Mouse (Mus musculus) kidney, adult 18-20 months (tissue): ENCODE data around the gene Pdgfa.

ENCODE experiments used
- DNase-seq: peaks from one replicate; pipeline ENCODE4 v3.0.0; 2021

Pdgfa gene

DNA sequence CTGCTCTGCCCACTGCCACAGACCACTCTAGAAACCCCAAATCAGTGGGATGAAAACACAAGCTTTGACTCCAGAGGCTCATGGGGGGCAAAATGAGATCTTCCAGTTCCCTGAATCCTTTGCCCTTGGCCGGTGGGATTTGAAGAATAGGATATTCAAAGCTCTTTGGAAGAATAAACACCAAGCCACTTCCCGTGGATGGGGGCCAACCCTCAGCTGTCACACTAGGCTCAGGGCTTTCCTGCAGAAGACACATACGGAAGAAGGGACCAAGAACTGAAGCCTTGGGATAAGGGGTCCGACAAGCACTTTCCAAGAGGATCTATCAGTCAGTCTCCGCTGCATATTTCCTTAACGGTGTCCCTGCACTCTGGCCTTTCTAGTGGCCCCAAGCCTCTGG, 48.0 kb downstream of the Pdgfa start:
- DNase-seq, result no peak

DNA sequence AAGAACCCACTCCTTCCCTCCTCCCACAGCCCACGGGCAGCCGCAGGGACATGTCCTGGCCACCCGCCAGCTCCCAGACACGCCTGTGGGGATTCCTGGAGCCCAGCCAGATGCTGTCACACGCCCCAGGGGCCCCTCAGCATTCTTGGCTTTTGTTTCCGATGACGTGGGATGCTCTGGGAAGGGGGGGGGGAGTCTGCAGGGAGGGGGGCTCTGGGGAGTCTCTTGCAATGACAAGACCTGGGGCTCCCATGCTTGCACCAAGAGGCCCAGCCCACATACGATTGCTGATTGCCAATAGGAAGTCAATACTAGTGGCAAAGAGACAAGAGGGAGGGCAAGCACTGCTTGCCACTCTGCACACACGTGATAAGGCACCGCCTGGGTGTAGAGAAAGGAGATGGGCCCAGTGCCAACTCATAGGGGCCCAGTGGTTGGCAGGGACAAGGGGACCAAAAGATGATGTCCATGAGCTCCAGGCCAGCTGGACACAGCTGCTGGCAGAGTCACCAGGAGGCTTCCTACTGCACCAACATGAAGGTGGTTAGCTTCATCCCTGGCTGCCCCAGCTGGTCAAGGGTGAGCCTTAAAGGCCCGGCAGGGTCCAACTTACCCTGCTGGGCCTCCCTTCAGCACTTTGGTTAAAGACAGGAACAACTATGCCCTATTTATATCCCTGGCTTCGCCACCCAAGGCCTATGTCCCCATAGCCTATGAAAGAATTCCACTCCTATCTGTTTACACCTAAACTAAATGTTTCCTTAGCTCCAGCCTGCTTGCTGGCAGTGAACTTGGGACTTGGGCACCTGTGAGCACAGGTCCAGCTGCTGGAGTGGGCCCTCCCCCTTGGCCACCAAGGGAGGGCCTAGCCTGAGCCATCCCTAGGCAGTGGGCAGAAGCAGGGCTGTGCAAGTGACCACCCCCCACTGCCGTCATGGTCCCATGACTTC, 48.9 kb downstream of the Pdgfa start:
- peak; percentile 53 for DNase-seq

GRCm38 (mm10) chr5:138947487-138947886, 49.7 kb downstream of the Pdgfa start:
- no peak for DNase-seq

DNA sequence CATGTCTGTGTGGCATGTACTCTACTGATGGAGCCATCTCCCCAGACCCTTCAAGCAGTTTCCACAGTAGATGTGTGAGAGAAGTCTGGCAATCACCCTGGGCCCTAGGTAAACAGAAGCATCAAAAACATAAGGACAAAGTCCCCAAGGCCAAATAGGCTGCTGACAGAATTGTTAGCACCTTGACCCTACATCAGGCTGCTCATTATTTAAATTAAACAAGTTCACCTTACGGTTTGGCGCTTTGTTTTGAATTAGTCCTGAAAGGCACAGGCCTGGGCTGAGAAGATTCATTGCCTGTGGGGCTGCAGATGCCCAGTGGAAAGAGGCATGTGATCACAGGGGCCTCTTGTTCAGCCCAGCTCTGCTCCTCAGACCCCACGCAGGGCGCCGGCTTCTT, 50.2 kb downstream of the Pdgfa start:
- no peak for DNase-seq

DNA sequence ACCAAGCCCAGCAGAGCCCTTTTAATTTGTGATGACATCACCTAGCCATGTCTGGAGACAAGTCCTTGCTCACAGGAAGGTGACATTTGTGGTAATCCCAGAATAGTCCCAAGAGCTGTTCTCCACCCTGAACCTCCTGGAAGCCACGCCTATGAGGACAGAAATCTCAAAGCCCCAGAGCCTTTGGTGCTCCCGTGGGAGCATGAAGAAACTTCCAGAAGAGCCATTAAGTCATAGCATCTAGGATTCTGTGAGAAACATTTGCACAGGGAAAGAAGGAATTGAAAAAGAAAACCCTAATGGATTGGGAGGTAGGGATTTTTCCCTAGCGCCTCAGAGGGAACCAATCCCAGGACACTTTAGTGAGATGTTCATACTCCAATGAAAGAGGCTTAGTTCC, 52.2 kb downstream of the Pdgfa start:
- DNase-seq, result no peak

DNA sequence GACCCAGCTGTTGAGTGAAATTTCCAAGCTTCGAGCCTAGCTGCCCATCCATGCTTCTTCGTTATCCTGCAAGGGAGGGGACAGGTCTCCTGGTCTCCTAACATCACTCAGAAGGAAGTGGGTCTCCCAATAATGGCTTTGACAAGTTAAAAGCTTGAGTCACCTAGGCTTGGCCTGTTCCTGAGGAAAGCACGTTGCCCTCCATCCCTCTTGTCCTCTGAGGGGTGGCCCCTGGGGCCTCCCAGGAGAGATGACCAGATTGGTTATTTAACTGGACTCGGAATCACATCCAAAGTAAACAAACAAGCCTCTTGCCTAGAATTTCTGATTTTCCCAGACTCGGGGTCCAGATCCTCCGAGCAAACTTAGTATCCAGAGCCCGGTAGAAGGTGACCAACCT, 52.6 kb downstream of the Pdgfa start:
- no peak for DNase-seq

- DNase-seq, result no peak
Measured at GRCm38 (mm10) chr5:138941842-138942241, 55.3 kb downstream of the Pdgfa start.

- DNase-seq, result no peak
Measured at GRCm38 (mm10) chr5:138940576-138940975, 56.6 kb downstream of the Pdgfa start.

- DNase-seq, result no peak
Measured at GRCm38 (mm10) chr5:138938572-138939163, 58.5 kb downstream of the Pdgfa start.

DNA sequence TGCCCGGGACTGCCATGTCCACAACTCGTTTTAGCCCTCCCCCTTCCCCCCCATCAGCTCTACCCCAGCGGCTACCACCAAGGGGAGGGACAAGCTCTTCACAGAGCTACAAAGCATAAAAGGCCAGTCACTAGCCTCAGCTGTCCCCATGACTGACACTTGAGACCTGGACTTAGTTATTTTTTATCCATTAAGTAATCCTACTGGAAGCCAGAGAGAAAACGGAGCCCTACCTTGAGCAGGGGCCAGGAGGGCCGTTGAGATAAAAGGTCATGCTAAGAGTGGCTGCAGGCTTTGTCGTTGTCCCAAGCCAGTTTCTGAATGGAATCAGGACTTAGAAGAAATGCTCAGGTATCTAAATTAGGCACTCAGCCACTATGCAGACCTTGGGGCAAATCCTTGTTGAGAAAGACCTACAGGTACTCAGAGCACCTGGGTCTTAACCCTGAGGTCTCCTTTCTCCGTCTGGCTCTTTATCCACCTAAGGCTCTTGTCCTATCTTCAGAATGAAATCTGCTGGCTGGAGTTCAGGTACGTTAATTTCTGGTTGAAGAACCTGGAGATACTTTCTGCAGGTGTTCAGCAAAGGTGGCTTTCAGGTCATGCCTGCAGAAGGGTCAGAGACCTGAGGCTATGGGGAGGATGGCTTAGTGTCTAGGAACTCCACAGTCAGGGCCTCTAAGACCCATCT, 60.6 kb downstream of the Pdgfa start:
- DNase-seq, result no peak

GRCm38 (mm10) chr5:138934540-138934939, 62.6 kb downstream of the Pdgfa start:
- DNase-seq, result peak; percentile 21

GRCm38 (mm10) chr5:138932460-138933432, 64.4 kb downstream of the Pdgfa start:
- peak; percentile 36 for DNase-seq

DNA sequence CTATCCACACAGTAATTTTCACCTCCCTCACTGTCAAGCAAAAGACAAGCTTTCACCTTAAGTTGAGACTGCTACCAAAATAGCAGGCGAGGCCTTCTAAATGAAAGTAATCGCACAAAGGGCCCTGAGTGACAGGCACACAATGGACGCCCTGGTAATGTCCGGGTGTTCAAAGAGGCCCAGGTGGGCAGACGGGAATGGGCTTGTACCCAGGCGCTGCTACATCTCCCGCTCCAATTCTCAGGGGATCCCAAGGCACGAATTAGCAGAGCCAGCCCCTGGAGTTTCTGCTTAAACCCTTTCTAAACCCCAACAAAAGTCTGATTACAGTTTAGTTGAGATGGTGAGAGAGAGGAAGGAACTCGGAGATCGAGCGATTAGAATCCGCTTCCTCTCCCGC, 65.3 kb downstream of the Pdgfa start:
- no peak for DNase-seq

DNA sequence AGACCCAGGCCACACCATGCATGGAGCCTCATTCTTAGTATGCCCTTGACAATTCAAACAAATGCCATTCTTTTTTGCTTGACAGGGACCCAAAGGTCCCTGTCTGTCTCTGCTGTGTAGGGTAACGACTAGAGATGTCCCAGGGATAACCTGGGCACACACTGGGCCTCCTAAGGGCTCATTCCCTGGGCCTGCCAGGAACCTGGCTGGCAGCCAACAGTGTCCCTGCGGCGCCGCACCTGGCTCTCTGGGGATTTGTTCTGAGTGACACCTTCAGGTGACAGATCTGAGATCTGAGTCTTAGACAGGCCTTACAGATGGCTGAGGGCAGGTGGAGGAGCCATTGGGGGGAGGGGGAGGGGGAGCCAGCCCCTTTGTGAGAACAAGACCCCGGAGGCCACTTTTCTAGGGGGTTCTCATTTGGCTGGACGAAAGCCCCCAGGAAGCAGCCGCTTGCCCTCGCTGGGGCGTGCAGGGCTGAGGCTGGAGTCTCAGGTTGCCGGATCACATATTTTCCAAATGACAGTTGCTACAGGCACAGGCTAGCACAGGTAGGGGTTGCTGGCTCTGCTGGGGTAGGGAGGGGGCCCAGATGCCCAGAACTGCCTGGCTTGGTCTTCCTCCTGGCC, 67.2 kb downstream of the Pdgfa start:
- no peak for DNase-seq
